Mouse (Mus musculus) urinary bladder, postnatal 10 days (tissue): Measurements from ENCODE around the gene Prtg.

Experiments
- DNase-seq: peaks from one replicate; pipeline ENCODE4 v3.0.0; 2022; ENCODE audit warnings: low spot score

Gene Prtg

DNA sequence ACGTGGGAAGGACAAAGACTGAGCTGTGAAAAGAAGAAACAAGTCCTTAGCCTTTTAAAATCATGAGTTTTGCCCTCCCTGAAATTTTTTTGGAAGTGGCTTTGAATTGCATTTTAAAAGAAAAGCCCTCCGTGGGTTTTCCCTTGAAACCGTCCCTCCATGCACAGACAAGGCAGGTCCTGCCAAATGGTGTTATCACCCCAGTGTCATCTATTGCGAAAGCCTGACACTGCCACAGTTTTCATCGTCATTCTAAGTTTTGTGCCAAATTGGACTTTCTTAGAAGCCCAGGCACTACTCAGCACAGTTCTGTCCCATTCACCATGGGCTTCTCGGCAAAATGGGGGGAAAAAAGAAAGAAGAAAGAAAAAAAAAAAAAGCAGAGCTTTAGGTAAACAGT, 106.9 kb downstream of the Prtg start:
- no peak for DNase-seq

DNA sequence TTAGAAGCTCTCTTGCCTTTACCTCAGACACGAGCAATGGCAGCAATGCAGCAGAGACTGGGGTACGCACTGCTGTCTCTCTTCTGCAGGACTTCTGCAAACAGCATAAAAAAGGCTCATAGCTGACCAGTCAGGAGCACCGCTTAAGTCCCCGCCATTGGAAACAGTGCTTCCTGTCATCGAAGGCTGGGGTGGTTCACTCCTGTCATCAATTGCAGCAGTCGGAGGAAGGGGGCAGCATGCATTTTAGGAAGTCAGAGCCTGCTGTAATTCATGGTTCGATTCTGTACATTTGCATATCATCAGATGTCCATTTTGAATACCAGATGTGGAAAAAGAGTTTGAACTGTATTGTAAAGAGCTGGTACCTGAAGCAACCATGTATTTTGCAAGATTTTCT, 109.1 kb downstream of the Prtg start:
- DNase-seq: no peak

DNA sequence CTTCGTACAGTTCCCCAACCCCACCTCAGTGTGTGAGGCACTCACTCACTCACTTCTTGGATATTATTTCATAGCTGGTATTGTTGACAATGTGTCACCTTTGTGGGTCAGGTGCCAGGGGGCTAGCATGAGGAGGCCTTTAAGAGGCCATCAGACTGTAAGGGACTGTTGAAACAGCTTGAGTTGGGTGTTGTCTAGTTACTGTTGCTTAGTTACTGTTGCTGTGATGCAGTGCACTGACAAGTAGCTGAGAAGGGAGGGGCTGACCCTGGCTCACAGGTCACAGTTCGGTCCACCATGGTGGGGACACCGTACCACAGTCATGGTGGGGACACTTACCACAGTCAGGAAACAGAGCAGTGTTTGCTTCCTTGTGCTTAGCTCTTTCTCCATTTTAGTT, 116.4 kb downstream of the Prtg start:
- no peak for DNase-seq

DNA sequence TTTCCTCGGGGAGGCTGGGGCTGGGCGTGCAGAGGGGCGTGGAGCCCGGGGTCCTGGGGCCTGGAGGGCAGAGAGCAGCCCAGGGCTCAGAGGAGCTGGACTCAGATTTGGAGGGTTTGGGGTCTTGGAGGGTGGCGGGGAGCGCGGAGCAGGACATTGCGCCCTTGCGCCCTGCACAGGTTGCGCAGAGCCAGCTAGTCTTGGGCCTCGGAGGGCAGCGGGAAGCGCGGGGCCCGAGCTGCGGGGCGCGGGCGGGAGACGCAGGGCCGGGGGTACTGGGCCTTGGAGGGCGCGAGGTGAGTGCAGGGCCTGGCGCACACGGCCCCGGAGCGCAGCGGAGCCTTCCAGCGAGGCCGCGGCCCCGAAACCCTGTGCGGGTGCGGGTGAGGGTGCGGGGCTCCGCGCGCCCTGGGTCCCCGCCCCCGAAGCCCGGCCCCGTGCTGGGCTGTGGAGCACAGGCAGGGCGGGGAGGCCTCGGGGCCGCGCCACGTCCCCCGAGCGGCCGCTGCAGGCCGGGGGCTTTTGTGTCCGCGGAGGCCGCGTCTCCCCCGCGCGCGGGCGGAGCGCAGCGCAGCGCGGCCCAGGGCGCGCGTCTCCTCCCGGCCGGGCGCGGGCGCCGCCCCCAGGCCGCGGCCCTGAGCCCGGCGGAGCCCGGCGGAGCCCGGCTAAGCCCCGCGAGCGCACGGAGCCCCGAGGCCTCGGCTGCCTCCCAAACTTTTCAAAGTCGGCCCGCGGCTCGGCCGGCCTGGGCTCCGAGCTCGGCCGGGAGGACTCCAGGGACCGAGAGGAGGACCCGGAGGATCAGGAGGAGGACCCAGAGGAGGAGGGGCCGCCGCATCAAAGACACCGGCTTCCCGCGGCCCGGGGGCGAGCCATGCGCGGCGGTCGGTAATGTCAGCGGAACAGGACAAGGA, 118.6 kb downstream of the Prtg start, which contains the start of gene Pygo1:
Gene Pygo1 (plus strand): TSS at position 625 of the 914 bp plus-strand sequence.
- no peak for DNase-seq

DNA sequence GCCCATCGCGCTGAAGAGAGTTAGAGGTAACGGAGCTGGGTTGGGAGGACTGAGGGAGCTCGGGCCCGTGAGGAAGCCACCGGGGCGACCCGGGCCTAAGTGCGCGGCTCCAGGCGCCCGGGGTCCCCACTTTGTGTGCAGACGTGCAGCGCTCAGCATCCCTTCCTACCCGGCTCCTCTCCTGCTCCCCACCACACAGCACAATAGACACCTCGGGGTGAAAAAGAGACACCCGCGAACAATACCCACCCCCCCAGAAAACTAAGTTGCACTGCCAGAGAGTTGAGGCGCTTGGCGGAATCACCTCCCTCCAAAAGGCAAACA, 119.2 kb downstream of the Prtg start:
- DNase-seq: no peak

DNA sequence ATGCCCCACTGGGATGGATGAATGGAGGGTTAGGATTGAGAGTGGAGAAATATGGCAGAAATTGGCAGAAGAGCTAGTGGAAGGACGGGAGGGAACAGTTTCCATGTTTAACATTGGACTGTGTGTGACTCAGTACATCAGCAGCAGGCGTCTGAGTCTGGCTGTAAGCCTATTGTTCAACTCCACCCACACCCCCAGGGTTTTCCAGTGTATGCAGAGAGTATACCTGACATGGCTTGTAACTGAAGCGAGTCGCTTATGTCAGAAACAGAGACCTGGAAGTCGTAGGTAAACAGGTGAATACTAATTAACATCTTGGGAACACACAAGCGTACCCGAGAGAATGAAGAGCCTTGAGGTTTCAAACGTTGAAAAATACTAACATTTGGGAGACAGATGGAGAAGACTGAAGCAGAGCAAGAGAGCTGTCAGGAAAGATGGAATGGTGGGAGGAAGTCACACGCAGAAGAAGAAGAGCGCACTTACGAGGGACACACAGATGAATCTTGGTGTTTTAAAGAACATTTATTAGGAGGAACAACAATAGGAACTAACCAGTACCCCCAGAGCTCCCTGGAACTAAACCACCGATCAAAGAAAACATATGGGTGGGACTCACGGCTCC, 124.6 kb downstream of the Prtg start:
- no peak for DNase-seq

DNA sequence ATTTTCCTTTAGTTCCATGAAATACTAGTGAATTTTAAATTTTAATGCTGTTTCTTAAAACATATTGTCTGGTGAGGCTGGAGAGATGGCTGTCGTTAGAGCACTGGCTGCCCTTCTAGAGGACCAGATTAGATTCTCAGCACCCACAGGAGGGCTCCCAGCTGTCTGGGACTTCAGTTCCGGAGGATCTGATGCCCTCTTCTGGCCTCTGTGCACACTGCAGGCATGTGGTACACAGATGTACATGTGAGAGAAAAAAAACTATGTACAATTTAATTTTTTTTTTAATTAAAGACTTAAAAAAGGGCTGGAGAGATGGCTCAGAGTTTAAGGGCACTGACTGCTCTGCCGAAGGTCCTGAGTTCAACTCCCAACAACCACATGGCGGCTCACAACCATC, 128.6 kb downstream of the Prtg start:
- DNase-seq: no peak

DNA sequence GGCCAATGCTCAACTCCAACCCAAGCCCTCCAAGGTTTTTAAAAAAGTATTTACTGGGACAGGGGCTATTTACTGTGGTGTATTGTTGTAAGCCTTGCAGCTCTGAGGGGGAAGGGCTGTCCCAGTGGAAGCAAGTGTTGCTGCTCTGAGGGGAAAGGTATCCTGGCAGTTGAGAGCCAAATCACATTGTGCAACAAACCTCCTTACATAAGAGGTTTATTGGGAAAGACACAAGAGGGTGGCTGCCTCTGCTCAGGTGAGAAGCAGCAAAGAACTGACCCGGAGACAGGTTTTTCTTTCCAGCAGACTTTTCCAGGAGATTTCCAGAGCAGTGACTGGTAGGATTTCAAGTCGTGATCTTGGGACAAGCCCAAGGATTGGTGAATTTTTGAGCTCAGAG, 129.6 kb downstream of the Prtg start:
- DNase-seq: no peak

DNA sequence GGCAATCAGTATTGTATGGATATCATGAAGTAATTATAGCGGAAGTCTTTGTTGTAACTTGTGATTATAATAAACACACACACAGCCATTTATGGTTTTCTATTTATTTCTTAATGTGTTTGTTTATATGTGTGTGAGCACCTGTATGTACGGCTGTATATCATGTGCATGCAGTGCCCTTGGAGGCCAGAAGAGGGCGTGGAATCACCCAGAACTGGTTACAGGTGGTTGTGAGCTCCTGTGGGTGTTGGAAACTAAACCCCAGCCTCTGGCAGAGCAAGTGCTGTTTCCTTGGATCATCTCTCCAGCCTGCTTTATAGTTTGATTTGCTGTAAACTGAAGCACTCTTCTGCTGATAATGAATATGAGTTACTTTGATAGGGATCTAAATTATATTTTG, 136.8 kb downstream of the Prtg start:
- no peak for DNase-seq

DNA sequence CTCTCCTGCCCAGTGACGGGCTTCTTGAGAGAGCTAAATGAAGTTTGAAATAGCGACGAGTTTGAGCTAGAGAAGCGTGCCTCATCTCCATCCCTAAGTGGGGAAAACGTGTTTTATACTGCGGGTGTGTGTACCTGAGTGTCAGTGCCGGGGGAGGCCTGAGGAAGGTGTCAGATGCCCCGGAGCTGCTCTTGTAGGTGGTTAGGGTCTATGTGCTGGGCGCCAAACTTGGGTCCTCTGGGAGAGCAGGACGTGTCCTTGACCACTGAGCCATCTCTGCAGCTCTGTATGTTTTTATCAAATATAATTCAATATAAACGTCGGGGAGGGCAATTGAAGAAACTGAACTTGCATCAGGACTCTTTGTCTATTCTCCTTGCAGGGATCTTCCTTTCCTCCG, 137.6 kb downstream of the Prtg start:
- no peak for DNase-seq

DNA sequence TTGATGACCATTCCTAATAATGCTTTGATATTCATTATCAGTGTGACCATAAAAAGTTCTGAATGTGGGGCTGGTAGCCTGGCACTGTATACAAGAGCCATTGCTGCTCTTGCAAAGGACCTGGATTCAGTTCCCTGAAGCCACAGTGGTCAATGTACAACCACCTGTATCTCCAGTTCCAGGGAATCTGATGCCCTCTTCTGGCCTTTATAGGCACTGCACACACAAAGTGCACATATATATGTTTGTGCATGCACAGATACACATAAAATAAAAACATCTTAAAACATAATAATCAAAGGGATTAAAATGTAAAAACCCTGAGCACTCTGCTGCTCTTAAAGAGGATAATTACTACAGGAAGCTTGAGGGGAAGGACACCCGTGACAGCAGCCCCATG, 140.3 kb downstream of the Prtg start:
- no peak for DNase-seq

DNA sequence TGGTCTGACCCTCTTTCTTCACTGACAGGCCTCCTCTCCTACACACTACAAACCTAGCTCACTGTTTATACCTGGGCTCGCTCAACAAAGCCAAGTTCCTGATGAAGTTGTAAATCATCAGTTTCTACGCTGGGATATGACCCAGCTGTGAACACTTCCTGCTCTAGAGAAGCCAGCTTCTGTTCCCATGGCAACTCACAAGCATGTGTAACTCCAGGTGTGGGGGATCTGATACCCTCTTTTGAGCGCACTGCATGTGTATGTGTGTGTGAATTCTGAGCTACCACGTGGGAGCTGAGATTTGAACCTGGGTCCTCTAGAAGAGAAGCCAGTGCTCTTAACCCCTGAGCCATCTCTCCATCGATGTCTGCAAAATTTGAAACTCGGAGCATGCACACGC, 142.9 kb downstream of the Prtg start:
- DNase-seq: no peak

DNA sequence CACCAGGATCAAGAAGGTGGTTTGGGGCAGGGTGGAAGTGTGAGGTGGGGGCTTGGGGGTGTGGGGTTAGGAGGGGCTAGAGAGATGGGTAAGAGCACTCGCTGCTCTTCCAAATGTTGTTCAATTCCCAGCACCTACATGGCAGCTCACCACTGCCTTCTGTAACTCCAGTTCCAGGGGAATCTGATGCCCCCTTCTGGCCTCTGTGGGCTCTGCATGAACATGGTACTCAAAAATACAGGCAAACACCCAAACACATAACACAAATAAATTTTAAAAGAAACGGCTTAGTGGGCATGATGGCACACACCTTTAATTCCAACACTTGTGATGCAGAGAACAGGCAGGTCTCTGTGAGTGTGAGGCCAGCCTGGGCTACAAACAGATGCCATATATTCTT, 148.1 kb downstream of the Prtg start:
- DNase-seq: no peak

DNA sequence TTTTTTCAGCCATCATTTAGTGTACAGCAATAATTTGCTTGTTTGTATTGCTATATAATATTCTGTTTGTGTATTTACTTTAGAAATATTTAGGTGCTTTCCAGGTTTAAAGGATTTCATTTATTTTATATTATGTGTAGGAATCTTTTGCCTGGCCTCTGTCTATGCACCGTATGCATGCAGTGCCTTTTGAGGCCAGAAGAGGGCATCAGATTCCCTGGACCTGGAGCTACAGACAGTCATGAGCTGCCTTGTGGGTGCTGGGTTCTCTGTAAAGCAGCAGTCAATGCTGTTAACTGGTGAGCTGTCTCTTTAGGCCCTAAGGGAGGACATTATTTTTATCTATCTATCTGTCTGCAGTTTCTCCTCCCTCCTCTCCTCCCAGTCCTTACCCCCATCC, 148.9 kb downstream of the Prtg start:
- DNase-seq: no peak

DNA sequence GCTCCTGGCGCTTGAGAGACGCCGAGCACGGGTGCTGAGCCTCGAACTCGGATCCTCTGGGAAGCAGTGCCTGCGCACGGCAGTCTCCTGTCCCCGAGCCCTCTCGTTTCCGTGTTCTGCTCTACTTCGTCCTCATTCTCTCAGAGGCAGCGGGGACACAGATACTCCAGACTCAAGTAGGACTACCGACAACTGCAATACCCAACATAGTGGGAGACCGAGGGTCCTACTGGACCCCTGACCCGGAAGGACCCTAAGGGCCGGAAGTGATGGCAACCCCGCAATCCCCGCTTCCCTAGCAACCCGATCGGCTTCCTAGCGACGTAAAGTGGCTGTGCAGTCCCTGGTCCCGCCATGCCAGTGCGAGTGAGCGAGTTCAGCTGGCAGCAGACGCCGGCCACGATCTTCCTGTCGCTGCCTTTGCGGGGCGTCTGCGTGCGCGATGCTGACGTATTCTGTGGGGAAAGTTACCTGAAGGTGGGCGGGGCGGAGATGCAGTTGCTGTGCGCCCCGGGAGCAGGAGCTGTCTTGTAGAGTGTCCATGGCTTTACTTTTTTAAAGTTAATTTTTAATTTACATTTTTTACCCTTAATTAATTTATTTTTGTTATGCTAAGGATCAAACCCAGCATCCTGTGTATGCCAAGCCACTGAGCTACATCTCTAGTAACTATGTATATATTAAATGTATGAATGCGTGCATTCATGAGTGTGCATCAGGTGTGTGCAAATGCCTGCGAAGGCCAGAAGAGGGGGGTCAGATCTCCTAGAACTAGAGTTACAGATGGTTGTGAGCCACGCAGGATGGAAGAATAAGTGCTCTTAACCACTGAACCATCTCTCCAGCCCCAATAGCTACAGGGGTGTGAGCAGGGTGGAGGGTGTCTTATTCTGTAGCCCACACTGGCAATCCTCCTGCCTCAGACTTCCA, 152.1 kb downstream of the Prtg start, which contains the start of the genes Dyx1c1 and Gm44503:
Gene Dyx1c1 (plus strand): TSS at position 265 of the 930 bp plus-strand sequence.
Gene Gm44503 (plus strand): TSS at position 332 of the 930 bp plus-strand sequence.
- DNase-seq: no peak

DNA sequence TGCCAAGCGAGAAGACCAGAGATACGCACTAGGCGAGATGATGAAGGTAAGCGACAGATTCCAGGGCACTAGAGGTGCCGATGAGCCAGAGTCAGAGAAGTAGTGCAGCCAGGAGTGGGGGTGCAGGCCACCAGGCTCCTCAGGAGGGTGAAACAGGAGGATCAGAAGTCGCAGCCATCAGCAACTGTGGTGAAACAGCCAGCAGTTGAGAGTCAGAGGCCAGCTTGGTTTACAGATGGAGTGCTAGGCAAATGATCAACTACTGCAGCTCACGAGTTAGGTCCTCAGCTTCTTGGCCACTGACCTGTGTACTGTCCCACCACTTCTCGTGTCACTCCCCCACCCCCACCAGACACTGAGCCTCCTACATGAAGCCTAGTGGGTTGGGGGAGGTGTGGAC, 154.7 kb downstream of the Prtg start:
- DNase-seq: no peak

DNA sequence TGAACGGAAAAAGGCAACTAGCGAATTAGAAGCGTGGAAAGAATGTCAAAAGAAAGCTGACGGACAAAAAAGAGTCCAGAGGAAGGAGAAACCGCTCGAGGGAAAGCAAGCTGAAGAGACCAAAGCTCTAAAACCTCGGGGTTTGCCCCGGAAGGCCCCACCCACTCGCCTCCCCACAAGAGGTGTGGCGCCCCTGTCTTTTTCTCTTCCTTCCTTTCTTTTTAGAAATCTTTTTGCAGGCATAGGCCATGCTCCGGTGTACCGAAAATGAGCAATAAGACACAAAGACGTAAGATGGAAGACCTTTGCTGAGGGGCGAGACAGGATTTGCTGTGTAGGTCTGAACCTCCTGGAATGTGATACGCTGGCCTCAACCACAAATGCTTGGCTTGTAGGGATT, 155.3 kb downstream of the Prtg start:
- DNase-seq: no peak
